Mouse (Mus musculus) E14TG2a.4 (cell line): Measurements from ENCODE around the gene Usf1.

Experiments used
- H3K27me3 ChIP-seq: 2 replicates; pipeline ENCODE4 v1.6.1; 2014; ENCODE audit warnings: low read length, control low read depth; ENCODE audit not compliant: insufficient read depth
- H3K36me3 ChIP-seq: 2 replicates; pipeline ENCODE4 v1.6.1; 2014; ENCODE audit warnings: low read length, control low read depth; ENCODE audit not compliant: insufficient read depth
- H3K4me1 ChIP-seq: replicated peaks from 2 replicates; pipeline ENCODE4 v1.6.1; 2014; ENCODE audit warnings: low read depth, low read length, control low read depth
- H3K4me3 ChIP-seq: replicated peaks from 2 replicates; pipeline ENCODE4 v1.5.1; 2014; ENCODE audit warnings: mild to moderate bottlenecking, low read length
- H3K9me3 ChIP-seq: 2 replicates; pipeline ENCODE4 v1.6.1; 2014; ENCODE audit warnings: low read length, control low read depth
- CTCF ChIP-seq: conservative IDR thresholded peaks from 2 replicates; pipeline ENCODE4 v1.5.1; 2014; ENCODE audit warnings: low read length
- NANOG ChIP-seq: IDR thresholded peaks from 2 replicates; pipeline ENCODE4 v1.6.1; 2014; ENCODE audit warnings: borderline replicate concordance, low read length, mixed read lengths
- POU5F1 ChIP-seq: IDR thresholded peaks from 2 replicates; pipeline ENCODE4 v1.6.1; 2014; ENCODE audit warnings: low read length, borderline replicate concordance

Usf1 gene

DNA sequence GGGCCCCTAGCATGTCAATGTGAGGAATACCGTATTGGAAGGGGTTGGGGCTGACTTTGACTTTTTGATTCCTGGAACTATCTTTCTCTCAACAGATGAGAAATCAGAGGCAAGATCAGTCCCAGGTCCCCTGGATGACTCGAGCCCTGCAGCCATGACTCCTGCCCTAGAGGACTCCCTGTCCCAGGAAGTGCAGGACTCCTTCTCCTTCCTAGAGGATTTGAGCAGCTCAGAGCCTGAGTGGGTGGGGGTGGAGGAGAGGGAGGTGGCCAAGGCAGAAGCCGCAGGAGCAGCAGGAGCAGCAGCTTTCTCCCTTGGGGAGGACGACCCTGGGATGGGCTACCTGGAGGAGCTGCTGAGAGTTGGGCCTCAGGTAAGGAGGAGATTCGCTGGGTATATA is 3.9 kb upstream of the Usf1 start:
- H3K4me1 ChIP-seq: peaks cover 28% of the 10 kb centered on the region
- TF ChIP-seq CTCF (no peak), POU5F1 (no peak)
- no peaks in the 10 kb centered on the region for H3K27me3 ChIP-seq
- peaks cover 22% of the 10 kb centered on the region for H3K36me3 ChIP-seq
- H3K4me3 ChIP-seq: no peak overlapping the region
- H3K9me3 ChIP-seq: no peaks in the 10 kb centered on the region

- Histone ChIP-seq H3K4me3 (peak overlapping the region; percentile 99), H3K9me3 (no peaks in the 10 kb centered on the region), H3K4me1 (peaks cover 41% of the 10 kb centered on the region), H3K36me3 (peaks cover 20% of the 10 kb centered on the region), H3K27me3 (no peaks in the 10 kb centered on the region)
- TF ChIP-seq POU5F1 (no peak), CTCF (no peak), NANOG (no peak)
Measured at GRCm38 (mm10) chr1:171410231-171410630, 882 bp upstream of the Usf1 start.

- H3K36me3 ChIP-seq: peaks cover 32% of the 10 kb centered on the region
- H3K27me3 ChIP-seq: no peaks in the 10 kb centered on the region
- TF ChIP-seq NANOG (no peak), POU5F1 (no peak), CTCF (no peak)
- peaks cover 54% of the 10 kb centered on the region for H3K4me1 ChIP-seq
- H3K9me3 ChIP-seq: no peaks in the 10 kb centered on the region
- H3K4me3 ChIP-seq: peak overlapping the region; percentile 99
Measured at GRCm38 (mm10) chr1:171411492-171411941, 404 bp downstream of the Usf1 start.

DNA sequence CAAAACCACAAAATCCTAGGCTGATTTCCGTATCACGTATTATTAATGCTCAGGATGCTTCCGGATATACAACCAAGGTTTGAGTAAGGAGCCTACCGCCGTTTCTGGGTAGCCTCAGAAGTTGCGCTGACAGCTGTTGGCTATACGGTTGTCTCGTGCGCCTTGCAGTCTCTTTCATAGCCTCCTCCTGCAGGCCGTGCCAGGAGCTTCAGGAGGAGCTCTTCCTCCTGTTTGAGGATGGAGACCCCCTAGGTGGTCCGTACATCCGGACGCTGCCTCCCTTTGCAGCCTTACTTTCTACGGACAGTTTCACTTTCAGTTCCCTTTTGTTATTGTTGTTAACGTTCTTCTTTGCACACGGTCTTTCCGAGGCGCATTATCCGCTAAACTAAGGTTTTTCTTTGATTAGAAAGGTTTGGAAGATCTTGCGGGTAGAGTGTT is 908 bp downstream of the Usf1 start:
- H3K27me3 ChIP-seq: no peaks in the 10 kb centered on the region
- peak overlapping the region; percentile 99 for H3K4me3 ChIP-seq
- peaks cover 59% of the 10 kb centered on the region for H3K4me1 ChIP-seq
- no peak for TF ChIP-seq NANOG
- no peak for TF ChIP-seq POU5F1
- TF ChIP-seq CTCF: no peak
- no peaks in the 10 kb centered on the region for H3K9me3 ChIP-seq
- H3K36me3 ChIP-seq: peaks cover 36% of the 10 kb centered on the region

DNA sequence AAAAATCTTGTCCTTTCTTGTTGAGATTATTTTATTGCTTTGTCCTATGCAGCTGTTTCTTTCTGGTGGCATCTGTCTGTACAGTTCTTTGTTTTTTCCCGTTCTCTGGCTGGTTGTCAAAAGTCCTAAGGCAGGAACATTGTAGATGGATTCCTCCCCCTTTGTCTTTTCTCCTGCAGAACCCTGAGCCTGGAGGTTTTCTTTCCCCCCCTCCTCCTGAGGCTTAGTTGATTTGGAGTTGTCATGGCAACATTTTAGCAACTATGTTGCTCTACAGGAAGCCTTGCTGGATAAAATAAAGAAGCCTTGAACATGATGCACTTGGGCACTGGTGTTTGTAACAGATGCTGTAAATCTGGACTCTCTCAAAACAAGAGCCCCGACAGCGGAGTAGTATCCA is 1.3 kb downstream of the Usf1 start:
- H3K36me3 ChIP-seq: peaks cover 37% of the 10 kb centered on the region
- peak overlapping the region; percentile 99 for H3K4me3 ChIP-seq
- TF ChIP-seq NANOG (no peak), CTCF (no peak), POU5F1 (no peak)

GRCm38 (mm10) chr1:171413608-171414007 is 2.5 kb downstream of the Usf1 start:
- TF ChIP-seq POU5F1 (no peak), NANOG (no peak), CTCF (no peak)
- Histone ChIP-seq H3K4me3 (peak overlapping the region; percentile 99), H3K9me3 (no peaks in the 10 kb centered on the region), H3K4me1 (peaks cover 73% of the 10 kb centered on the region), H3K27me3 (no peaks in the 10 kb centered on the region), H3K36me3 (peaks cover 43% of the 10 kb centered on the region)

More for the DNA sequence above, 1.3 kb downstream of the Usf1 start:
- H3K27me3 ChIP-seq: no peaks in the 10 kb centered on the region
- H3K9me3 ChIP-seq: no peaks in the 10 kb centered on the region
- H3K4me1 ChIP-seq: peaks cover 63% of the 10 kb centered on the region

DNA sequence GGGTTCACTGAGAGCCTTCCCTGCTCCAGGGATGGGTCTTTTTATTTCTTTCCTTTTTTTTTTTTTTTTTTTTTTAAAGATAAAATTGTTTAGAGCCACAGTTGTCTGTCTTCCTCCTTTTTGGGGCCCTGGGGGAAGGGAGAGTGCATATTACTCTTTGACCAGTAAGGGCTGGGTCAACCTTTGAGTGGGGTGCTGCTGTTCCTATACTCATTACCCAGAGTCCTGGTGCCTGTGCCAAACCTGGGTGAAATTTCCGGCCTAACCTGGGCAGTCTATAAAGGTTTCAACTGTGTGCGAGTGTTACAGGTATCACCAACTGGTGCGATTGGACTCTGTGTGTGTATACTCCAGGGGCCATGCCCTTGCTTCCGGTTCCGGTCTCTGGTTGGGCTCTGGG is 7.5 kb downstream of the Usf1 start, which contains the start of gene Tstd1:
Gene Tstd1 (plus strand): TSS at position 213 of the 400 bp plus-strand sequence.
- H3K27me3 ChIP-seq: no peaks in the 10 kb centered on the region
- TF ChIP-seq CTCF: no peak
- peaks cover 76% of the 10 kb centered on the region for H3K4me1 ChIP-seq
- H3K4me3 ChIP-seq: peak within 1 kb of the TSS; percentile 43
- peaks cover 73% of the 10 kb centered on the region for H3K36me3 ChIP-seq
- H3K9me3 ChIP-seq: no peaks in the 10 kb centered on the region

- Histone ChIP-seq H3K27me3 (no peaks in the 10 kb centered on the region), H3K9me3 (no peaks in the 10 kb centered on the region), H3K4me3 (peak overlapping the region; percentile 43), H3K36me3 (peaks cover 68% of the 10 kb centered on the region), H3K4me1 (peaks cover 69% of the 10 kb centered on the region)
- TF ChIP-seq NANOG (no peak), CTCF (no peak), POU5F1 (no peak)
Measured at GRCm38 (mm10) chr1:171419291-171419882, 8.3 kb downstream of the Usf1 start.

GRCm38 (mm10) chr1:171419905-171420304 is 8.8 kb downstream of the Usf1 start:
- H3K36me3 ChIP-seq: peaks cover 66% of the 10 kb centered on the region
- peak overlapping the region; percentile 43 for H3K4me3 ChIP-seq
- peaks cover 67% of the 10 kb centered on the region for H3K4me1 ChIP-seq
- TF ChIP-seq POU5F1 (no peak), CTCF (no peak), NANOG (no peak)
- no peaks in the 10 kb centered on the region for H3K27me3 ChIP-seq
- no peaks in the 10 kb centered on the region for H3K9me3 ChIP-seq
